Mouse (Mus musculus) lung, postnatal 0 days (tissue): ENCODE results near the gene Zfp385a.

Source experiments
- CTCF ChIP-seq: IDR thresholded peaks from 2 replicates; pipeline ENCODE4 v1.5.1; 2016; ENCODE audit warnings: antibody characterized with exemption, mild to moderate bottlenecking
- EP300 ChIP-seq: IDR thresholded peaks from 2 replicates; pipeline ENCODE4 v1.6.1; 2016; ENCODE audit warnings: antibody characterized with exemption, mild to moderate bottlenecking, control low read depth

DNA sequence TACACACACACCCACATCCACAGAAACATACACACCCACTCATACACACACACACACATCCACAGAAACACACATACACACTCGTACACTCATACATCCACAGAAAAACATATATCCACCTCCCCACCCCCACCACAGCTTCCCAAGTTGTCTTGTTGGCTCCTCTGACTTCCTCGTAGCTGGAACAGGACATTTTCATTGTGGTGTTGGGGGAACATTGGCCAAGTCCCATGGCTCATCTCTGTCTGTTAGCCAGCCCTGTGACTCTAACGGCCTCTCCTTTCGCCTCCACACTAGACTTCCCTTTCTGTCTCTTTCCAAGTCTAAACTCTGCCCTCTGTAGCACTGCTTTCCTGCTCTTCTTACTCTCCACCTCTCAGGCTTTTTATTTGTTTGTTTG, 17.9 kb upstream of the Zfp385a start:
- TF ChIP-seq CTCF, result no peak
- TF ChIP-seq EP300, result no peak
